Mouse (Mus musculus): Measurements from ENCODE around the gene Klhdc4.

Klhdc4 gene

GRCm38 (mm10) chr8:121811502-121811901 lies 17.9 kb downstream of the Klhdc4 start:
- in situ Hi-C loops (cut with MboI, MseI) = no loop called here

- in situ Hi-C loops (cut with MboI, MseI) = no loop called here
Observed at GRCm38 (mm10) chr8:121809524-121810155, 19.7 kb downstream of the Klhdc4 start.

GRCm38 (mm10) chr8:121808032-121808431 lies 21.3 kb downstream of the Klhdc4 start:
- in situ Hi-C loops (cut with MboI, MseI) = no loop called here

- in situ Hi-C loops (cut with MboI, MseI) = no loop called here
Observed at GRCm38 (mm10) chr8:121806126-121806525, 23.2 kb downstream of the Klhdc4 start.

- in situ Hi-C loops (cut with MboI, MseI) = no loop called here
Observed at GRCm38 (mm10) chr8:121804829-121805228, 24.5 kb downstream of the Klhdc4 start.

GRCm38 (mm10) chr8:121798401-121798800 lies 31.0 kb downstream of the Klhdc4 start:
- in situ Hi-C loops (cut with MboI, MseI) = no loop called here

GRCm38 (mm10) chr8:121796406-121796805 lies 33.0 kb downstream of the Klhdc4 start:
- in situ Hi-C loops (cut with MboI, MseI) = no loop called here

- in situ Hi-C loops (cut with MboI, MseI) = no loop called here
Observed at GRCm38 (mm10) chr8:121795461-121795860, 33.9 kb downstream of the Klhdc4 start.

GRCm38 (mm10) chr8:121794151-121794550 lies 35.2 kb downstream of the Klhdc4 start:
- in situ Hi-C loops (cut with MboI, MseI) = no loop called here

- in situ Hi-C loops (cut with MboI, MseI) = no loop called here
Observed at GRCm38 (mm10) chr8:121792627-121793026, 36.7 kb downstream of the Klhdc4 start.

- in situ Hi-C loops (cut with MboI, MseI) = no loop called here
Observed at GRCm38 (mm10) chr8:121792159-121792558, 37.2 kb downstream of the Klhdc4 start.

- in situ Hi-C loops (cut with MboI, MseI) = no loop called here
Observed at GRCm38 (mm10) chr8:121788786-121789185, 40.6 kb downstream of the Klhdc4 start.

- in situ Hi-C loops (cut with MboI, MseI) = no loop called here
Observed at GRCm38 (mm10) chr8:121786542-121786941, 42.8 kb downstream of the Klhdc4 start.

- in situ Hi-C loops (cut with MboI, MseI) = no loop called here
Observed at GRCm38 (mm10) chr8:121782493-121782892, 46.9 kb downstream of the Klhdc4 start.

- in situ Hi-C loops (cut with MboI, MseI) = no loop called here
Observed at GRCm38 (mm10) chr8:121773876-121774275, 55.5 kb downstream of the Klhdc4 start.

- in situ Hi-C loops (cut with MboI, MseI) = no loop called here
Observed at GRCm38 (mm10) chr8:121770845-121771752, 58.3 kb downstream of the Klhdc4 start.

GRCm38 (mm10) chr8:121769621-121770020 lies 59.7 kb downstream of the Klhdc4 start:
- in situ Hi-C loops (cut with MboI, MseI) = no loop called here

- in situ Hi-C loops (cut with MboI, MseI) = no loop called here
Observed at GRCm38 (mm10) chr8:121769095-121769494, 60.3 kb downstream of the Klhdc4 start.

- in situ Hi-C loops (cut with MboI, MseI) = no loop called here
Observed at GRCm38 (mm10) chr8:121765594-121766138, 63.7 kb downstream of the Klhdc4 start.

GRCm38 (mm10) chr8:121763700-121764013 lies 65.7 kb downstream of the Klhdc4 start:
- in situ Hi-C loops (cut with MboI, MseI) = no loop called here

- in situ Hi-C loops (cut with MboI, MseI) = no loop called here
Observed at GRCm38 (mm10) chr8:121762999-121763699, 66.2 kb downstream of the Klhdc4 start.

- in situ Hi-C loops (cut with MboI, MseI) = no loop called here
Observed at GRCm38 (mm10) chr8:121761480-121761879, 67.9 kb downstream of the Klhdc4 start.

Data from regulatory T cell (primary cell).